Mouse (Mus musculus) lung, postnatal 0 days (tissue): ENCODE results near the gene Dact3.

ENCODE experiments used
- CTCF ChIP-seq: IDR thresholded peaks from 2 replicates; pipeline ENCODE4 v1.5.1; 2016; ENCODE audit warnings: antibody characterized with exemption, mild to moderate bottlenecking
- EP300 ChIP-seq: IDR thresholded peaks from 2 replicates; pipeline ENCODE4 v1.6.1; 2016; ENCODE audit warnings: antibody characterized with exemption, mild to moderate bottlenecking, control low read depth

GRCm38 (mm10) chr7:16869497-16869896 lies 5.6 kb upstream of the Dact3 start:
- TF ChIP-seq CTCF (no peak), EP300 (no peak)
